Mouse (Mus musculus) embryonic facial prominence, embryonic 13.5 days (tissue): ENCODE measurements around the gene Vsir. TPM values are rescaled to one million over a fixed set of nuclear protein-coding genes. Genes with fewer than 3 reads are reported as not detected.

Experiments
- ATAC-seq: fragments of 200-750 bp; cut with Nextera tagmentation; 2 replicates; pipeline ENCODE4 v1.8.0; 2017; ENCODE audit warnings: low read depth; ENCODE audit not compliant: insufficient number of reproducible peaks, insufficient read depth, low FRiP score, low TSS enrichment
- H3K27ac ChIP-seq: fragments of 300-500 bp; sonication (generic); 2 replicates; pipeline ENCODE4 v1.5.1; 2015; ENCODE audit warnings: moderate library complexity, mild to moderate bottlenecking, inconsistent platforms
- H3K27me3 ChIP-seq: fragments of 300-500 bp; sonication (generic); 2 replicates; pipeline ENCODE4 v1.6.1; 2015; ENCODE audit warnings: mild to moderate bottlenecking, inconsistent platforms
- H3K36me3 ChIP-seq: fragments of 300-500 bp; sonication (generic); 2 replicates; pipeline ENCODE4 v1.6.1; 2015; ENCODE audit warnings: mild to moderate bottlenecking, inconsistent platforms
- H3K4me1 ChIP-seq: fragments of 300-500 bp; sonication (generic); 2 replicates; pipeline ENCODE4 v1.6.1; 2015; ENCODE audit warnings: inconsistent platforms
- H3K4me2 ChIP-seq: fragments of 300-500 bp; sonication (generic); 2 replicates; pipeline ENCODE4 v1.6.1; 2015; ENCODE audit warnings: moderate library complexity, mild to moderate bottlenecking, inconsistent platforms
- H3K4me3 ChIP-seq: fragments of 300-500 bp; sonication (generic); 2 replicates; pipeline ENCODE4 v1.5.1; 2015; ENCODE audit warnings: mild to moderate bottlenecking, inconsistent platforms
- H3K9ac ChIP-seq: fragments of 300-500 bp; sonication (generic); 2 replicates; pipeline ENCODE4 v1.6.1; 2015; ENCODE audit warnings: mild to moderate bottlenecking, inconsistent platforms
- H3K9me3 ChIP-seq: fragments of 300-500 bp; sonication (generic); 2 replicates; pipeline ENCODE4 v1.6.1; 2016; ENCODE audit warnings: inconsistent platforms
- WGBS: fragments of 180-500 bp; shearing (Covaris S2); methylation state at CpG from one replicate; pipeline ENCODE4 v1.1.7; 2015; ENCODE audit warnings: mixed read lengths; 5-methylcytosine and 5-hydroxymethylcytosine counted together
- polyA plus RNA-seq: library from polyadenylated mRNA; unstranded; fragments of >200 nt; fragmentation: Nextera tagmentation; extraction: Ambion mirVana; gene quantifications from 2 replicates; pipeline ENCODE4 v1.2.1, GENCODE M21; 2015

Gene Vsir
- 1.5 and 1.9 TPM in 2 replicates for polyA plus RNA-seq

DNA sequence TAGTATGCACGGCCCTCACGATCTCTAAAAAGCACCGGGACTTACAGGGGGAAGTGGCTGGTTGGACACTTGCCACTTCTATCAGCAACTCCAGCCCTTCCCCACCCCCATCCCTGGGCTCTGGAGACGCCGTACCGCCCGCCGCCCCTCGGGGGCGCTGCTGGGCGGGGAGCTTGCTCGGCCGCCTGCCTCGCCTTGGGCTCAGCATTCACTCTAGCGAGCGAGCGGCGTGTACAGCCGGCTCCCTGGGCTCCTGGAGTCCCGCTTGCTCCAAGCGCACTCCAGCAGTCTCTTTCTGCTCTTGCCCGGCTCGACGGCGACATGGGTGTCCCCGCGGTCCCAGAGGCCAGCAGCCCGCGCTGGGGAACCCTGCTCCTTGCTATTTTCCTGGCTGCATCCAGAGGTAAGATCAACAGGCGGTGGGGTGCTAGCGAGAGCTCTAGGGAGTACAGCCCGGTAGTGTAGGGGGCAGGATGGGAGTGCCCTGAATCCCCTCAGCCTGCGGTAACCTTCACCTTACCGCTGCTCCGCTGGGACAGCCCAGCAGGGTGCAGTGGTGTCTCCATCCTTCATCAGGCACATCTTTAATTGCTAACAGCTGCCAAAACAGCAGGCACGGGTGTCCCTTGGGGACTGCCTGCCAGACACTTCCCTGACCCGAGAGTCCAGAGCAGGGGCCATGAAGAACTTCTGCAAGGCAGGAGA lies at the start of gene Vsir:
Vsir (plus strand) TSS at position 151 of the 705 bp plus-strand sequence.
- Histone ChIP-seq H3K27me3 (peaks cover 15% of the 10 kb centered on the region), H3K4me2 (peak within 1 kb of the TSS; percentile 65), H3K27ac (0 out of 2 replicates have a peak within 1 kb of the TSS, but pooled peaks have one; percentile 7), H3K9ac (peak within 1 kb of the TSS; percentile 62), H3K4me3 (peak within 1 kb of the TSS; percentile 40), H3K9me3 (no peaks in the 10 kb centered on the region), H3K36me3 (no peaks in the 10 kb centered on the region), H3K4me1 (peaks cover 45% of the 10 kb centered on the region)
- ATAC-seq = no peak; the same call in 1 of the 2 replicates
- WGBS = under 1% methylated on average over 37 of the region's 37 CpGs

DNA sequence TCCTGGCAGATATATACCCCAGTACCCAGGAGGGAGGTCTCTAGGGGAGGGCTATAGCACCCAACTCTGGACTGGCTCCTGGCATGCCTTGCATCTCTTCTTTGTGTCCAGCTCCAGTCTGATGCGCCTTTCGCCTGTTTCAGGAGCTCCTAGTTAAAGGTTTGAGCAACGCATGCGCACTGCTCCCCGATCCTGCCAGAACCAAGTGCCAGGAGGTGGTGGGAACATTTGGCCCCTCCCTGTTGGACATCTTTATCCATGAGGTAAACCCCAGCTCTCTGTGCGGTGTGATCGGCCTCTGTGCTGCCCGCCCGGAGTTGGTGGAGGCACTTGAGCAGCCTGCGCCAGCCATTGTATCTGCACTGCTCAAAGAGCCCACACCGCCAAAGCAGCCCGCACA lies 47.0 kb upstream of the Vsir start:
- H3K4me1 ChIP-seq = 0 out of 2 replicates have a peak, but pooled peaks cover 6% of the 10 kb centered on the region
- no peak overlapping the region for H3K4me2 ChIP-seq
- no peak overlapping the region for H3K9ac ChIP-seq
- peaks cover 77% of the 10 kb centered on the region for H3K36me3 ChIP-seq
- WGBS = 98% methylated on average over 12 of the region's 12 CpGs
- no peak overlapping the region for H3K27ac ChIP-seq
- no peaks in the 10 kb centered on the region for H3K27me3 ChIP-seq
- no peak for ATAC-seq
- no peak overlapping the region for H3K4me3 ChIP-seq
- no peaks in the 10 kb centered on the region for H3K9me3 ChIP-seq

DNA sequence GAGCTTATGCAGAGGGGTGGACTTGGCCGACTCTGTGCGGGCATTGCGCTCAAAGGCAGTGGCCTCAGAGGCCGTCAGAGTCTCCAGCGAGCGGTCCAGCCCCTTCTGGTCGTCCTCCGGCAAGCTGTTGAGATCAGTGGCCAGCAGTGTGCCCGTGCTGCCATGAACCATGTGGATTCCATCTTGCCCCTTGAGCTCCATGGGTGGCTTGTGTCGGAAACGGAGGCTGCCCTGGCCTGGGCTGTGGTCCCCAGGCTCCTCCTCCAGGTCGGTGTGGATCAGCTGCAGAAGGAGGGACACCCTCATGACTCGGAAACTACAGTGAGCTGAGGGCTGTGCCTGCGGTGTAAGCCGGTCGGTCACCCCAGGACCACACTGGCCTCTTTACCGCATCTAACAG lies 43.2 kb upstream of the Vsir start:
- Histone ChIP-seq H3K36me3 (peaks cover 52% of the 10 kb centered on the region), H3K4me3 (no peak overlapping the region), H3K4me2 (no peak overlapping the region), H3K27ac (no peak overlapping the region), H3K27me3 (no peaks in the 10 kb centered on the region), H3K9me3 (no peaks in the 10 kb centered on the region), H3K4me1 (no peaks in the 10 kb centered on the region), H3K9ac (no peak overlapping the region)
- WGBS = 88% methylated on average over 17 of the region's 17 CpGs
- ATAC-seq = no peak

DNA sequence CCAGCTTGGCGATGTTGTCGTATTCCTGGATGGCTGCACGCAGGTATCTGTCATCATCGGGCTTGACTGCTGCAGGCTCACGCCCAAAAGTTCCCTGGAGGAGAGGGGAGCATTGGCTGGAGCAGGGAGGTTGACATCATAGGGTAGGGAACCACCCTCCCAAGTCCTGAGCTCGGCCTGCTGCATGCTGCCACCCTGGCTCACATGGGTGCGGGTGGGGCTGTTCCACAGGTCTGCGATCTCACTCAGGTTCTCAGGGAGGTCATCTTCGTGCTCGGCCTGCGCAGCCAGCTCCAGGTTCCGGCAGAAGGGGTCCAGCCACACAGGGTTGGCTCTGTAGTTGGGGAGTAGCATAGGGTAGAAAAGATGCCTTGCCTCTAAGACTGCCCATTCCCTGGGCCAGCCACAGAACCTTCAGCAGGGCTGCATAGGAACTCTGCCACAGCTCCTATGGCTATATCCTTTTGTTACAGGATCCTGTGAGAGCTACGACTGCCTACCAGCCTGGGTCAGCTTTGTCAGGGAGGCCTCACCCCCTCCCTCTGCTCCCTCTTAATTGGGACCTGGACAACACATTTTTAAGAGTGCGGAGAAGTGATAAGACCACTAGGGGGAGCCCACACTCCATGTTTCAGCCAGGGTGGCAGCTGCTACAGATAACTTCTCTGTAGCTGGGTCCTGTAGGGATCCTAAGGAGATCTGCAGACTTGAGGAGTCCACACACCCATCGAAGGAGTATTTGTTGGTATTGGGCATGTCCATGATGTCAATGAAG lies 41.6 kb upstream of the Vsir start:
- Histone ChIP-seq H3K27ac (no peak overlapping the region), H3K9me3 (no peaks in the 10 kb centered on the region), H3K4me3 (no peak overlapping the region), H3K9ac (no peak overlapping the region), H3K4me1 (no peaks in the 10 kb centered on the region), H3K27me3 (no peaks in the 10 kb centered on the region), H3K4me2 (no peak overlapping the region), H3K36me3 (peaks cover 35% of the 10 kb centered on the region)
- WGBS = 63% methylated on average over 15 of the region's 15 CpGs
- ATAC-seq = no peak

DNA sequence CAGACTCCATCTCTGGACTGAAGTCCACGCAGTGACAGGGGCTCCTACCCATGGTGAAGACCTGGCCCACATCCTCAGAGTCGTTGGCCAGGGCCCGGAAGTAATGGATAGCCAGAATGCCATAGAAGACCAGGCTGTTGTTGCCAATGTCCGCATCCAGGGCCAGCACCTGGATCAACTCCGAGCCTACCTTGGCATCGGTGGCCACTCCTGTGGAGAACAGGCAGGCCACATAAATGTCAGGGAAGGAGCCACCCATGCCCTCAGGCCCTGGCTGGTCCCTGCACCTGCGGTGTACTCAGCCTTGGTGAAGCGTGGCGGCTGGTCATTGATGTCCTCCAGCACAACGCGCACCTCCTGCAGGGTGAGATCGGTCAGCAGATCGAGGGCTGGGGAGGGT lies 36.0 kb upstream of the Vsir start:
- Histone ChIP-seq H3K4me2 (no peak overlapping the region), H3K27ac (no peak overlapping the region), H3K36me3 (no peaks in the 10 kb centered on the region), H3K9ac (no peak overlapping the region), H3K27me3 (no peaks in the 10 kb centered on the region), H3K4me3 (no peak overlapping the region), H3K9me3 (no peaks in the 10 kb centered on the region), H3K4me1 (no peaks in the 10 kb centered on the region)
- WGBS = 91% methylated on average over 13 of the region's 13 CpGs
- ATAC-seq = no peak

DNA sequence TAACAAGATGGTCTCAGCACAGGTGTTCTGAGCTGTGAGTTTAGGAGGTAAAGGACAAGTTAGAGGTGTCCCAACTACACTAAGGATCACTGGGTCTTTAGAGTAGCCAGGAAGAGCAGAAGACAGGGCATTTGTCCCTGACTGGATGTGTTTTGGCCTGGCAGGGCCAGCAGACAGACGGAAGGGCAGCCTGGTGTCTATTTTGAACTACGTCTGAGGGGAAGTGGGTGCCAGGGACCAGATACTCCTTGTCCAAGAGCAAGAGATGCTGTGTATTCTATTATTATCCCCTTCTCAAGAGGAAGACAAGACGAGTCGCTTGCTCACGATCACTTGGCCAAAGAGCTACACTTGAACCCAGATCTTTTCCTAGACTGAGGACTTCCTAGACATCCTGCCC lies 33.0 kb upstream of the Vsir start:
- H3K9me3 ChIP-seq = no peaks in the 10 kb centered on the region
- no peaks in the 10 kb centered on the region for H3K36me3 ChIP-seq
- H3K27me3 ChIP-seq = no peaks in the 10 kb centered on the region
- H3K27ac ChIP-seq = no peak overlapping the region
- 90% methylated on average over 5 of the region's 5 CpGs for WGBS
- ATAC-seq = no peak
- H3K4me1 ChIP-seq = no peaks in the 10 kb centered on the region
- no peak overlapping the region for H3K9ac ChIP-seq
- no peak overlapping the region for H3K4me3 ChIP-seq
- no peak overlapping the region for H3K4me2 ChIP-seq

DNA sequence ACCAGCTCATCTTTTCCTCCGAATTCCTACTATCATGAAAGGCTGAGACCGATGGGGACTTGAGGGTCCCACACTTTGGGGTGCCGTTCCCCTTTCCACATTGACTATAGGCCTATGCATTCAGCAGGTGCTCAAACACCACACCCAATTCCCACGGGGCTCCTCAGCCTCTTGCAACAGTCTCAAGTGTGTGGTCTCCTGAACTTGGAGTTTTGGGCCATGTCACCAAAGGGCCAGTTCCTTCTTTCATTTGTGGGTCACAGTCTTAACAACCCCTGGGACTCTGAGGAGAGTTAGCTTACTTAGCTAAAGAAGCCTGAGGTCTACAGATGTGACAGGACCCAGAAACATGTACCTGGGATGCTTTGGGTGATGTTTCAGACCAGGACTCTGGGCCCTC lies 30.5 kb upstream of the Vsir start:
- no peak for ATAC-seq
- no peak overlapping the region for H3K9ac ChIP-seq
- H3K4me2 ChIP-seq = no peak overlapping the region
- H3K36me3 ChIP-seq = no peaks in the 10 kb centered on the region
- H3K27ac ChIP-seq = no peak overlapping the region
- WGBS = 90% methylated on average over 4 of the region's 4 CpGs
- H3K9me3 ChIP-seq = no peaks in the 10 kb centered on the region
- no peaks in the 10 kb centered on the region for H3K4me1 ChIP-seq
- H3K4me3 ChIP-seq = no peak overlapping the region
- H3K27me3 ChIP-seq = no peaks in the 10 kb centered on the region

DNA sequence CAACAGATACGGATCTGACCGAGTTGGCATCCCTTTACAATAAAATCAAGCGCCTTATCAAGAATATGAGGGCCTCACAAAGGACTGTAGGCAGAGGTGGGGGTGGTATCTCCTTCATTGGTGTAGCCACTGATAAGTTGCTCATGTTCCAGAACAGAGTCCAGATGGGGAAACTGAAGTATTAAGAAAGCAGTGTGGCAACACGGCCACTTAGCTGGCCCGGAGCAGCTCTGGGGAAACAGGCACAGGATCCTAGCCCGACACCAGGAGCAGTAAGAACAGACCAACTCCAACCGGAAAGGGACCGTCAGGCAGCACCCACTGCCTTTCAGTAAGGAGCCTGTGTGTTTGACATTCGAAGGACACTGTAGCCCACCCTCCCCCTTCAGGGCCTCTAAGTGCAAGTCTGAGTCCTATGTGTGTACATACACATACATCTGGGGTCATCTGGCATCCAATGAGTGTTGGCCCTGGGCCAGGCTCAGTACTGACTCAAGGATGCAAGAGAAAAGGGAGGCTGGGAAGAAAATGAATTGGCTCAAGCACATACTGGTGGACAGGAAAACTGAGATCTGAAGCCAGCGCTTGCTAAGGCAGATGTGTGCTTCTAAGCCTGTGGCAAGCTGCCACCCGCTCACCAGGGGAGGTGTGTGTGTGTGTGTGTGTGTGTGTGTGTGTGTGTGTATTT lies 17.5 kb upstream of the Vsir start:
- H3K4me1 ChIP-seq = peaks cover 10% of the 10 kb centered on the region
- H3K9ac ChIP-seq = no peak overlapping the region
- no peaks in the 10 kb centered on the region for H3K9me3 ChIP-seq
- no peak overlapping the region for H3K4me3 ChIP-seq
- peak overlapping the region; percentile 55 for H3K27ac ChIP-seq
- 74% methylated on average over 11 of the region's 11 CpGs for WGBS
- no peak overlapping the region for H3K4me2 ChIP-seq
- H3K27me3 ChIP-seq = no peaks in the 10 kb centered on the region
- no peaks in the 10 kb centered on the region for H3K36me3 ChIP-seq
- no peak for ATAC-seq

DNA sequence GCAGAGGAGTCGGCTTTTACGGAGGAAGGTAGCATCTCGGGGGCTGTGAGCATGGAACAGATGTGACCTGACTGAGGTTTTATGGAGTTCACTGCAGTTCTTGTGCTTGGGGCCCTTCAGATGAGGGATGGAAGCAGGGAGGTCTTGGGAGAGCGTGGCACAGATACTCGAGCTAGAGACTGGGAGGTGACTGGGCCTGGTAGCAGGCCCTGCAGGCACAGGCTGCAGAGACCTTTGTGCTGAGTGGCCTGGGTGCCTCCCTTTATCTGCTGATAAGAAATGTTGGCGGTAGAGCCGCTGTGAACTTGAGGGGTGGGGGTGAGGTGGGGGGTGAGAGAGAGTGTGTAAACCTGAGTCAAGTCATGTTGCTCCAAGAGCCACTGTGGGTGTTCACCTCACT lies 12.1 kb upstream of the Vsir start:
- no peak for ATAC-seq
- no peak overlapping the region for H3K9ac ChIP-seq
- H3K4me1 ChIP-seq = peaks cover 2% of the 10 kb centered on the region; the same call in 1 of the 2 replicates
- no peak overlapping the region for H3K4me3 ChIP-seq
- H3K9me3 ChIP-seq = no peaks in the 10 kb centered on the region
- H3K27ac ChIP-seq = no peak overlapping the region
- no peaks in the 10 kb centered on the region for H3K27me3 ChIP-seq
- H3K4me2 ChIP-seq = no peak overlapping the region
- H3K36me3 ChIP-seq = no peaks in the 10 kb centered on the region
- WGBS = 79% methylated on average over 7 of the region's 7 CpGs

DNA sequence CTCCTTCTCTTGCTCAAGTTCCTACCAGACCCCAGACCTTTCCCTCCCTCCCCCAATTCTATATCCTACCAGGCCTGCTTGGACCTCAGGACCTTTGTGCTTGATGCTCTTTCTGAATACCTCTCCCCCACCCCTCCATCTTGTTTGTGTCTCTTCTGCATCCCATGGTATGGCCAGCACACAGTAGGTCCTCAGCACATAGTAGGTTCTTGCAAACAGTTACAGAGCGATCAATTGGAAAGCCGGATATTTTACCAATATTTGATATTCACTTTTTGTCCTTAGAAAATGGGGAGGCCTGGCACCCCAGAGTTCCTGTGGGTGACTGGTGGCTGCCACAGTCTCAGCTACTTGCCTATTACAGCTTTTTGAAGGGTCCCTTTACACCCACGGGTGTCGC lies 11.6 kb upstream of the Vsir start:
- Histone ChIP-seq H3K9me3 (no peaks in the 10 kb centered on the region), H3K27me3 (no peaks in the 10 kb centered on the region), H3K4me2 (no peak overlapping the region), H3K9ac (no peak overlapping the region), H3K4me1 (no peaks in the 10 kb centered on the region), H3K4me3 (no peak overlapping the region), H3K36me3 (no peaks in the 10 kb centered on the region), H3K27ac (no peak overlapping the region)
- no peak for ATAC-seq
- WGBS = 94% methylated on average over 4 of the region's 4 CpGs

DNA sequence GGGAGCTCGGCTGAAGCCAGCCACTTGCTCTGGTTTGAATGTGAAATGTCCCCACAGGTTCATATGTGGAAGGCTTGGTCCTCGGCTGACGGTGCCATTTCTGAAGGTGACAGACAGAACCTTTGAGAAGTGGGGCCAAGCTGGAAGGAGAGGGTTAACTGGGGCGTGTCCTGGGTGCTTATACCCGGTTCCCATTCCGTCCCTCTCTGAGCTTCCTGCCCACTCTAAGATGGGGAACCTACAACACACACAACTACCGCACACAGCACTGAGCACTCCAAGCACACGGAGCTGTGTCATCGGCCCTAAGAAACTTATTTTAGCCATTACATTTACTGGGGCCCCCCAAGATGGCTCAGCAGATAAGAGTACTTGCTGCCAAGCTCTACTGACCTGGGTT lies 5.1 kb upstream of the Vsir start:
- no peaks in the 10 kb centered on the region for H3K9me3 ChIP-seq
- H3K4me1 ChIP-seq = peaks cover 5% of the 10 kb centered on the region
- no peaks in the 10 kb centered on the region for H3K36me3 ChIP-seq
- H3K27me3 ChIP-seq = peaks cover 3% of the 10 kb centered on the region; the same call in 1 of the 2 replicates
- WGBS = 77% methylated on average over 9 of the region's 9 CpGs
- H3K4me3 ChIP-seq = no peak overlapping the region
- H3K27ac ChIP-seq = no peak overlapping the region
- H3K9ac ChIP-seq = no peak overlapping the region
- ATAC-seq = no peak
- H3K4me2 ChIP-seq = no peak overlapping the region
